Mouse (Mus musculus) regulatory T cell (primary cell): ENCODE results near the gene Atf5.

Source experiments
- in situ Hi-C: fragments of 300-600 bp; cut with MboI, MseI; formaldehyde crosslinking; loops from one replicate; pipeline ENCODE4 v1.15.1; 2025; ENCODE audit warnings: high pct_unique_total_duplicates

Gene Atf5

DNA sequence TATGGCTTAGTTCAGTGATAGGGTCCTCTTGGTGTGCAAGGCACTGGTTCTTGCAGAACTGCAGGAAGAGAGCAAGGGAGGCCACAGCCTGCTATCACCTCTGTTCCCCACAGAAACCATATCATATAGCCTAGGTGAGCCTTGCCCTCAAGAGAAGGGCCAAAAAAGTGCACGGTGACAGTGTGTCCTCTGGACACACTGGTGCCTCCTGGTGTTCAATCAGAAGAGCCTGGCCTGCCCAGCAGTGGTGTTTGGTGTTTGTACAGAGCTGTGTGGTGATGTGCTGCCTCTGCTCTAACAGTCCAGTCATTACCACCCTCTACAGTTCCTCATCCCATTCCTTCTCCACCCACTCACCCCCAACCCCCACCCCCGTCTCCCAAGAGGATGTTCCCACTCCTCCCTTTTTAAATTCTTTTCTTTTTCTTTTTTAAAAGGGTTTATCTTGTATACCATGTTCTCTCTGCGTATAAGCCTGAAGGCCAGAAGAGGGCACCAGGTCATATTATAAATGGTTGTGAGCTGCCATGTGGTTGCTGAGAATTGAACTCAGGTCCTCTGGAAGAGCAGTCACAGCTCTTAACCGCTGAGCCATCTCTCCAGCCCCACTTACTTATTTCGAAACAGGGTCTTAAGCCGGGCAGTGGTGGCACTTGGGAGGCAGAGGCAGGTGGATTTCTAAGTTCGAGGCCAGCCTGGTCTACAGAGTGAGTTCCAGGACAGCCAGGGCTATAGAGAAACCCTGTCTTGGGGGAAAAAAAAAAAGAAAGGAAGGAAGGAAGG is 5.4 kb upstream of the Atf5 start:
- in situ Hi-C loops, result no loop called here

DNA sequence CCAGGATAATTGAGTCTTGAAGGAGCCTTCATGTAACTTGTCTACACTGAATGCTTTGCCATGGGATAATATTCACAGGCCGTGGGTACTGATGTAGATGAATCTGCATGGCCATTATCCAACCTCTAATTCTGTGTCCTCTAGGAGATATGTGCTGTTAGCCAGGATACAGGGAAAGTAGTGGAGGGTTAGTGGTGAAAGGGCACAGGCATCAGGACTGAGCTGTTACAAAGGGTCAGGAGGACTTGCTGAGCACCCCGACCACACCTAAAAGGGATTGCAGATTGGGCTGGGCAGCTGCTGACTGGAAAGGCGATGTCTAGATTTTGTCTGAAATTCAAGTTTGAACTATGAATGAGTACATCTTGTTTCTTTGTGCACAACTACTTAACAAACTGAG is 4.1 kb upstream of the Atf5 start:
- in situ Hi-C loops, result no loop called here

GRCm38 (mm10) chr7:44819863-44820262 is 3.4 kb upstream of the Atf5 start:
- in situ Hi-C loops, result loop anchor here (10.0 kb wide), 1 partner anchor 75 kb away; the partner anchor contains the start of gene Vrk3

GRCm38 (mm10) chr7:44819391-44819790 is 2.9 kb upstream of the Atf5 start:
- in situ Hi-C loops, result loop anchor here (10.0 kb wide), 1 partner anchor 75 kb away; the partner anchor contains the start of gene Vrk3

GRCm38 (mm10) chr7:44818751-44819235 is 2.3 kb upstream of the Atf5 start:
- in situ Hi-C loops, result loop anchor here (10.0 kb wide), 1 partner anchor 74 kb away; the partner anchor contains the start of gene Vrk3

DNA sequence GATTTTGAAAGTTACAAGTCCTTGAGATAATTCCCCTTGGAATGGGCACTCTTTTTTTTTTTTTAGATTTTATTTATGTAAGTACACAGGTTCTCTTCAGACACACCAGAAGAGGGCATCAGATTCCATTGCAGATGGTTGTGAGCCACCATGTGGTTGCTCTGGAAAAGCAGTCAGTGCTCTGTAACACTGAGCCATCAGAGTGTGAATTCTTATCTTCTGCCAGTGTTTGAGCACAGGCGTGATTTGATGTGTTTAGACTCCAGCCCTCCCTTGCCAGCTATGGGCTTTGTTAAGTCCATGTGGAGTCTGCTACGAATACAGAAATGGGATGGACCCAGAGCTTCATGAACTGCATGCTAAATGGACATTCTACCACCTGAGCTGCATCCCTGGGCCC is 1.7 kb upstream of the Atf5 start:
- in situ Hi-C loops, result loop anchor here (10.0 kb wide), 1 partner anchor 73 kb away; the partner anchor contains the start of gene Vrk3

- in situ Hi-C loops, result loop anchor here (10.0 kb wide), 1 partner anchor 73 kb away; the partner anchor contains the start of gene Vrk3
Measured at GRCm38 (mm10) chr7:44817441-44817840, 983 bp upstream of the Atf5 start.

- in situ Hi-C loops, result loop anchor here (10.0 kb wide), 1 partner anchor 71 kb away; the partner anchor contains the start of gene Vrk3
Measured at GRCm38 (mm10) chr7:44815721-44816469, 563 bp downstream of the Atf5 start, which contains the start of the genes Nup62 and Il4i1. TSS of gene Nup62 (plus strand) at chr7:44816088. TSS of gene Il4i1 (plus strand) at chr7:44816387.

DNA sequence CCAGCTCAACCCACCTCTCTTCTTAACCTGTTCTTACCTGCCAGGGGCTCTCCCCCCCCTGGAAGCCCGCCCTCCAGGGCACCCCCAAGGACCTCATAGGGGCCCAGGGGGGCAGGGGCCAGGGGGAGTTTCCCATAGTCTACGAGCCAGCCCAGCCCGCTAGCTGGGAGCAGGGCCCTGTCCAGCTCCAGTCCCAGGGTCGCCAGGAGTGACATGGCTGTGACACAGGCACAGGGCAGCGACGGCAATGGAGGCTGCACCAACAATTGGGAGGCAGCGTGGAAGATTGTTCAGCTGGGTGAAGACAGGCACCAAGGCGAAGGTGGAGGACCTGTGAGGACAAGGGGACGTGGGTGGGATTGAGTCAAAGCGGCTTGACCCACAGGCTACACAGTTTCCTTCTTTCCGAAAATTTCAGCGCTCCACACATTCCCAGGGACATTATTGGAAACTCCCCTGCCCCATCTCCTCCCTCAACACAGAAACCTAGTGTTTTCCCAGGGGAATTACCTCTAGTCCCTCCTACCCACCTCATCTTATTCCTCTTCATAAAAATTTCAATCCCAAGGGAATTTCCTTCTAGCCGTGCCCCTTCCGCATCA is 1.4 kb downstream of the Atf5 start:
- in situ Hi-C loops, result loop anchor here (10.0 kb wide), 1 partner anchor 70 kb away; the partner anchor contains the start of gene Vrk3

GRCm38 (mm10) chr7:44814423-44814822 is 2.0 kb downstream of the Atf5 start:
- in situ Hi-C loops, result loop anchor here (10.0 kb wide), 1 partner anchor 70 kb away; the partner anchor contains the start of gene Vrk3

GRCm38 (mm10) chr7:44813985-44814384 is 2.5 kb downstream of the Atf5 start:
- in situ Hi-C loops, result loop anchor here (10.0 kb wide), 1 partner anchor 69 kb away; the partner anchor contains the start of gene Vrk3

- in situ Hi-C loops, result loop anchor here (10.0 kb wide), 1 partner anchor 68 kb away; the partner anchor contains the start of gene Vrk3
Measured at GRCm38 (mm10) chr7:44812651-44813325, 3.7 kb downstream of the Atf5 start.

- in situ Hi-C loops, result loop anchor here (10.0 kb wide), 1 partner anchor 66 kb away; the partner anchor contains the start of gene Vrk3
Measured at GRCm38 (mm10) chr7:44810819-44811557, 5.5 kb downstream of the Atf5 start.

DNA sequence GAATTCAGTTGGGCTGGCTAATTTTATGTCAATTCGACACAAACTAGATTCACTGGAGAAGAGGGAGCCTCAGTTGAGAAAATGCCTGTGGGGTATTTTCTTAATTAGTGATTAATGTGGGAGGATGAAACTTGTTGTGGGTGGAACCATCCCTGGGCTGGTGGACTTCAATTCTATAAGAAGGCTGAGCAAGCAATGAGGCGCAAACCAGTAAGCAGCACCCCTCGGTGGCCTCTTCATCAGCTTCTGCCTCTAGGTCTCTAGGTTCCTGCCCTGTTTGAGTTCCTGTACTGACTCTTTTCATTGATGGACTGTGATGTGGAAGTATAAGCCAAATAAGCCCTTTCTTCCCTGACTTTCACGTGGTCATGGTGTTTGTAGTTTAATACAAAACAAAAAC is 6.1 kb downstream of the Atf5 start:
- in situ Hi-C loops, result loop anchor here (10.0 kb wide), 1 partner anchor 66 kb away; the partner anchor contains the start of gene Vrk3

DNA sequence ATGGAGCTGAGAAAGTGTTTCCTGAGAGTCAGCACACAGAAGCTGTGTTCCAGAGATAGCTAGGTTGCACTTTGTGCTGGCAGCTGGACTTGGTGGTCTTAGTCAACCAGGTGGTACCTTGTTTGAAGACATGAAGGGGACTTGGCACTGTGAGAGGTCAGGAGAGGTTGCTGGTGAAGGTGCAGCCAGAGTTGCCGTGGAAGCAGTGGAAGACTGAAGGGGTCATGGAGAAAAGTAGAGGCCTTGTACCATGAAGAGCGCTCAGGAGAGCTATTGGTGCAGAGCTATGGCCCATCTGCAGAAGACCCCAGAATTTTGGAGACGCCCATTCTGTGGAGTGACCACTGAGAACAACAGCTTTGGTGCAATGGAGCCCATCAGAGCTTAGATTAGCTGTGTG is 7.0 kb downstream of the Atf5 start:
- in situ Hi-C loops, result loop anchor here (5.0 kb wide), 1 partner anchor 42 kb away; no protein-coding TSS in a partner anchor

DNA sequence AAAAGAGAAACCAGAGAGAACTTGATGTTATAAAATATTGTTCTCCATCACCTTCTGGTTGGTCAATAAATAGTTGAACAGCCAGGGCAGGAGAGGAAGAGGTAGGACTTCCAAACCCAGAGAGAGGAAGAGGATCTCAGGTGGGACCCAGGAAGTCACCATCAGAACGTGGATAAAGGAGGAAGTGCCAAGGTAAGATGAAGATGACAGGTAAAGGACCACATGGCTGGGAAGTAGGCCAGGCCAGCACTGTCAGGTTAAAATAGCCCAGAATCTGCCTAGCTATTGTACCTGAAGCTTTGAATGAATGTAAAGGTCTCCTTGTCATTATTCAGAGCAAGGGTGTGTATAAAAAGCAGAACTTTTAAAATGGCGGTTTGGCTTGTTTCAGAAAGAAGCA is 7.5 kb downstream of the Atf5 start:
- in situ Hi-C loops, result loop anchor here (5.0 kb wide), 1 partner anchor 42 kb away; no protein-coding TSS in a partner anchor

GRCm38 (mm10) chr7:44792781-44793180 is 23.7 kb downstream of the Atf5 start:
- in situ Hi-C loops, result loop anchor here (5.0 kb wide), 1 partner anchor 1380 kb away; no protein-coding TSS in a partner anchor

- in situ Hi-C loops, result loop anchor here (5.0 kb wide), 1 partner anchor 1378 kb away; no protein-coding TSS in a partner anchor
Measured at GRCm38 (mm10) chr7:44790066-44790465, 26.4 kb downstream of the Atf5 start.

GRCm38 (mm10) chr7:44789531-44789930 is 26.9 kb downstream of the Atf5 start:
- in situ Hi-C loops, result loop anchor here (5.0 kb wide), 1 partner anchor 77 kb away; no protein-coding TSS in a partner anchor
